9 mouse cellular contexts compared by ENCODE assay signal in the genomic region with DNA sequence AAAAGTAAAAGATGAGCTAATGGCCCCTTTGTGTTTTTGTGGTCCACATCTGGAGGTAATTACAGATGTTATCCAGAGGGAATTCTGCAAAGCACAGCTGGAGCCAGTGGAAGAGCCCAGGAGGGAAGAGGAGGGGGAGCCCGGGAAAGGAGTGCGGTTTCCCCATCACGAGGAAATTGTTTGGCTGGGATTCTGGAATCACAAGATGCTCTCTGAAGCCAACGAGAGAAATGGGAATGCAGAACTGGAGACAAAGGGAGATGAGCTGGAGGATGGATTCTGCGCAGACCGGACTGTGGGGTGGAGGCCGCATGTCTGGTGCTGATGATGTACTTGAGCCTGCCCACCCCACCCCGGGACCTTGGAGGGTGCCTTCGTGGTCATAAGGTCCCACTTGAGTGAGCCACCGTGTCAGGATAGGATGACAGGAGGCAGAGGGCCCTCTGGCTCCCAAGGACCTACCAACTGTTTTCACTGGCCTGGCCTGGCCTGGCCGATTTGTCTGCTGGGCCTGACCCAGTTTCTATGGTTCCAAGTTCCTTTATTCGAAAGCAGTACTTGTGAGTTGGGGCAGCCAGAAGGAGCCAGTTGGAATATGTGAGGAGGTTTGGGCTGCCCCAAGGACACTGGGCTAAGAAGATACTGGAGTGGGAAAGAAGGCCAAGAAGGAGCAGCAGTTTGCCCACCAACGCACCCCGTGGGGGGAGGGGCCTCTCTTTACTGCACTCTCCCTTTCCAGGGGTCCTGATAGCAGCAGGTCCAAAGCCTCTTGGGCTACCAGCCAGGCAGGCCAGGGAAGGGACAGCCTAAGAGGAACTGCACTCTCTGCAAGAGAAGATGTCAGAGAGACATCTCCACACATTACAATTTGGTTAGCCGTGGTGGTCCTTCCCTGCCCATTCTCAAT. TPM values are rescaled to one million over a fixed set of nuclear protein-coding genes. Genes with fewer than 3 reads are reported as not detected.
DNase-seq lines count a peak whose midpoint lies in the region; ATAC-seq and TF ChIP-seq lines count a peak whose summit lies in the region.
"Had no signal": no experiment of that assay in that cellular context is flagged by ENCODE, and none has a peak within 500 bp of the region (broad histone marks: within the 10 kb centered on the region; RNA-seq: fewer than 3 reads in every experiment).

No protein-coding gene starts in this region.

- no peak for TF ChIP-seq CTCF in lung, embryonic 14.5 days (IDR thresholded peaks at IDR 0.05; ENCODE audit: low read depth)

- 60% methylated on average over 15 of the region's 15 CpGs for WGBS in lung, embryonic 14.5 days
- 60% methylated on average over 15 of the region's 15 CpGs for WGBS in forebrain, embryonic 16.5 days
- WGBS in intestine, embryonic 15.5 days: 60% methylated on average over 15 of the region's 15 CpGs
- WGBS in stomach, embryonic 14.5 days: 59% methylated on average over 15 of the region's 15 CpGs

- H3K9me3 ChIP-seq in lung, embryonic 14.5 days (ENCODE audit: low read depth, low read length): no peaks in the 10 kb centered on the region
- H3K9me3 ChIP-seq in forebrain, embryonic 16.5 days (ENCODE audit: control insufficient read depth, low read length): no peaks in the 10 kb centered on the region
- H3K9me3 ChIP-seq in intestine, embryonic 15.5 days: no peaks in the 10 kb centered on the region
- no peaks in the 10 kb centered on the region for H3K9me3 ChIP-seq in stomach, embryonic 14.5 days (ENCODE audit: control insufficient read depth, low read depth, low read length)
- H3K9me3 ChIP-seq: liver, embryonic 13.5 days had no signal

- no peak overlapping the region for H3K9ac ChIP-seq in lung, embryonic 14.5 days
- no peak overlapping the region for H3K9ac ChIP-seq in forebrain, embryonic 16.5 days (replicated peaks; ENCODE audit: low read depth, low read length)
- H3K9ac ChIP-seq in intestine, embryonic 15.5 days: no peak overlapping the region
- no peak overlapping the region for H3K9ac ChIP-seq in stomach, embryonic 14.5 days (replicated peaks; ENCODE audit: low read depth, low read length)
- H3K9ac ChIP-seq: liver, embryonic 13.5 days had no signal

- peak; percentile 47; the same call in 1 of the 2 replicates for ATAC-seq in lung, embryonic 14.5 days (ENCODE audit: insufficient read depth)
- peak; percentile 29; the same call in 1 of the 2 replicates for ATAC-seq in forebrain, embryonic 16.5 days
- ATAC-seq in intestine, embryonic 15.5 days: peak; percentile 52
- peak; percentile 39; the same call in 1 of the 2 replicates for ATAC-seq in stomach, embryonic 14.5 days (ENCODE audit: insufficient number of reproducible peaks, insufficient read depth, low FRiP score, low read depth)

- peak overlapping the region; percentile 82 for H3K27ac ChIP-seq in lung, embryonic 14.5 days (ENCODE audit: low read depth)
- no peak overlapping the region for H3K27ac ChIP-seq in forebrain, embryonic 16.5 days (ENCODE audit: low read length)
- peak overlapping the region; percentile 88 for H3K27ac ChIP-seq in intestine, embryonic 15.5 days
- peak overlapping the region; percentile 90; the same call in 1 of the 2 replicates for H3K27ac ChIP-seq in stomach, embryonic 14.5 days (ENCODE audit: low read length)
- H3K27ac ChIP-seq: liver, embryonic 13.5 days had no signal

- no peak overlapping the region for H3K4me3 ChIP-seq in lung, embryonic 14.5 days (ENCODE audit: low read depth, low read length)
- no peak overlapping the region for H3K4me3 ChIP-seq in forebrain, embryonic 16.5 days (replicated peaks; ENCODE audit: low read length)
- no peak overlapping the region for H3K4me3 ChIP-seq in intestine, embryonic 15.5 days (replicated peaks)
- H3K4me3 ChIP-seq in stomach, embryonic 14.5 days (ENCODE audit: low read depth, low read length): no peak overlapping the region
- H3K4me3 ChIP-seq: liver, embryonic 13.5 days had no signal

- peaks cover 37% of the 10 kb centered on the region for H3K36me3 ChIP-seq in lung, embryonic 14.5 days (ENCODE audit: insufficient read depth)
- no peaks in the 10 kb centered on the region for H3K36me3 ChIP-seq in forebrain, embryonic 16.5 days (ENCODE audit: control insufficient read depth, insufficient read depth)
- H3K36me3 ChIP-seq in intestine, embryonic 15.5 days: peaks cover 17% of the 10 kb centered on the region
- peaks cover 26% of the 10 kb centered on the region for H3K36me3 ChIP-seq in stomach, embryonic 14.5 days (ENCODE audit: control insufficient read depth, insufficient read depth, low read length)

- H3K4me2 ChIP-seq in lung, embryonic 14.5 days: no peak overlapping the region
- H3K4me2 ChIP-seq in forebrain, embryonic 16.5 days (ENCODE audit: low read length): no peak overlapping the region
- H3K4me2 ChIP-seq in intestine, embryonic 15.5 days (replicated peaks): peak overlapping the region; percentile 12; the same call in 1 of the 2 replicates
- no peak overlapping the region for H3K4me2 ChIP-seq in stomach, embryonic 14.5 days (replicated peaks; ENCODE audit: low read depth, low read length)
- H3K4me2 ChIP-seq: liver, embryonic 13.5 days had no signal

- no peaks in the 10 kb centered on the region; the same call in 1 of the 2 replicates for H3K4me1 ChIP-seq in lung, embryonic 14.5 days (ENCODE audit: insufficient read depth)
- peaks cover 2% of the 10 kb centered on the region for H3K4me1 ChIP-seq in forebrain, embryonic 16.5 days (replicated peaks; ENCODE audit: control insufficient read depth, insufficient read depth, low read length)
- H3K4me1 ChIP-seq in intestine, embryonic 15.5 days (replicated peaks): peaks cover 17% of the 10 kb centered on the region
- peaks cover 11% of the 10 kb centered on the region; the same call in 1 of the 2 replicates for H3K4me1 ChIP-seq in stomach, embryonic 14.5 days (ENCODE audit: control insufficient read depth, insufficient read depth, low read length)

- no peaks in the 10 kb centered on the region for H3K27me3 ChIP-seq in lung, embryonic 14.5 days (ENCODE audit: insufficient read depth, low read length)
- H3K27me3 ChIP-seq in forebrain, embryonic 16.5 days (replicated peaks; ENCODE audit: control insufficient read depth, insufficient read depth, low read length): no peaks in the 10 kb centered on the region
- no peaks in the 10 kb centered on the region for H3K27me3 ChIP-seq in intestine, embryonic 15.5 days (replicated peaks)
- no peaks in the 10 kb centered on the region for H3K27me3 ChIP-seq in stomach, embryonic 14.5 days (ENCODE audit: control insufficient read depth, insufficient read depth, low read length)

- DNase-seq in lung, embryonic 14.5 days: peak; percentile 78
- no peak for DNase-seq in lung, postnatal 25 days (ENCODE audit: low spot score)
- no peak for DNase-seq in right cerebral cortex, postnatal 14 days
- no peak for DNase-seq in c-Kit-positive CD71-positive TER-119-positive erythroid progenitor cells, embryonic 14.5 days (ENCODE audit: low spot score)
- no peak for DNase-seq in thymus, postnatal 36 days
- DNase-seq: liver, embryonic 13.5 days had no signal

RNA-seq across cellular contexts. Expression of a gene that starts 12.6 kb away (rescaled TPM):
- polyA plus RNA-seq in lung, embryonic 14.5 days (2014; fragmentation: Nextera tagmentation; extraction: Ambion mirVana): 182 and 187 TPM in 2 replicates
- polyA plus RNA-seq in forebrain, embryonic 16.5 days (2015; fragmentation: Nextera tagmentation; extraction: Ambion mirVana): 49.4 and 62.3 TPM in 2 replicates
- polyA plus RNA-seq in intestine, embryonic 15.5 days (2015; fragmentation: Nextera tagmentation; extraction: Ambion mirVana): 110 and 112 TPM in 2 replicates
- polyA plus RNA-seq in stomach, embryonic 14.5 days (2014; fragmentation: Nextera tagmentation; extraction: Ambion mirVana): 154 and 156 TPM in 2 replicates

RNA-seq across cellular contexts. Expression of a gene that starts 17.3 kb away (rescaled TPM):
- polyA plus RNA-seq in lung, embryonic 14.5 days (2014; fragmentation: Nextera tagmentation; extraction: Ambion mirVana): 274 and 280 TPM in 2 replicates
- polyA plus RNA-seq in forebrain, embryonic 16.5 days (2015; fragmentation: Nextera tagmentation; extraction: Ambion mirVana): 229 and 239 TPM in 2 replicates
- polyA plus RNA-seq in intestine, embryonic 15.5 days (2015; fragmentation: Nextera tagmentation; extraction: Ambion mirVana): 270 and 308 TPM in 2 replicates
- 284 and 312 TPM in 2 replicates for polyA plus RNA-seq in stomach, embryonic 14.5 days (2014; fragmentation: Nextera tagmentation; extraction: Ambion mirVana)

RNA-seq across cellular contexts. Expression of a gene that starts 20.0 kb away (rescaled TPM):
- polyA plus RNA-seq in lung, embryonic 14.5 days (2014; fragmentation: Nextera tagmentation; extraction: Ambion mirVana): 46.1 and 46.2 TPM in 2 replicates
- polyA plus RNA-seq in forebrain, embryonic 16.5 days (2015; fragmentation: Nextera tagmentation; extraction: Ambion mirVana): 30.8 and 34.3 TPM in 2 replicates
- 57.2 and 60.6 TPM in 2 replicates for polyA plus RNA-seq in intestine, embryonic 15.5 days (2015; fragmentation: Nextera tagmentation; extraction: Ambion mirVana)
- polyA plus RNA-seq in stomach, embryonic 14.5 days (2014; fragmentation: Nextera tagmentation; extraction: Ambion mirVana): 38.1 and 41.7 TPM in 2 replicates

RNA-seq across cellular contexts. Expression of a gene that starts 26.4 kb away (rescaled TPM):
- polyA plus RNA-seq in lung, embryonic 14.5 days (2014; fragmentation: Nextera tagmentation; extraction: Ambion mirVana): 7.4 and 7.6 TPM in 2 replicates
- 3.9 and 4.9 TPM in 2 replicates for polyA plus RNA-seq in forebrain, embryonic 16.5 days (2015; fragmentation: Nextera tagmentation; extraction: Ambion mirVana)
- 51.0 and 56.3 TPM in 2 replicates for polyA plus RNA-seq in intestine, embryonic 15.5 days (2015; fragmentation: Nextera tagmentation; extraction: Ambion mirVana)
- polyA plus RNA-seq in stomach, embryonic 14.5 days (2014; fragmentation: Nextera tagmentation; extraction: Ambion mirVana): 10.3 and 11.2 TPM in 2 replicates

RNA-seq across cellular contexts. Expression of a gene that starts 31.9 kb away (rescaled TPM):
- polyA plus RNA-seq in lung, embryonic 14.5 days (2014; fragmentation: Nextera tagmentation; extraction: Ambion mirVana): 8.1 and 8.3 TPM in 2 replicates
- polyA plus RNA-seq in forebrain, embryonic 16.5 days (2015; fragmentation: Nextera tagmentation; extraction: Ambion mirVana): 21.0 and 27.7 TPM in 2 replicates
- 1.6 and 1.9 TPM in 2 replicates for polyA plus RNA-seq in intestine, embryonic 15.5 days (2015; fragmentation: Nextera tagmentation; extraction: Ambion mirVana)
- 1.5 and 2.0 TPM in 2 replicates for polyA plus RNA-seq in stomach, embryonic 14.5 days (2014; fragmentation: Nextera tagmentation; extraction: Ambion mirVana)
